Mouse (Mus musculus): ENCODE measurements at regions not wholly inside any gene's neighbourhood (a gene's known extent, or its start where the extent isn't known, plus 50 kb on each side); places are given as distances from the start of the nearest gene placed in this dataset.

DNA sequence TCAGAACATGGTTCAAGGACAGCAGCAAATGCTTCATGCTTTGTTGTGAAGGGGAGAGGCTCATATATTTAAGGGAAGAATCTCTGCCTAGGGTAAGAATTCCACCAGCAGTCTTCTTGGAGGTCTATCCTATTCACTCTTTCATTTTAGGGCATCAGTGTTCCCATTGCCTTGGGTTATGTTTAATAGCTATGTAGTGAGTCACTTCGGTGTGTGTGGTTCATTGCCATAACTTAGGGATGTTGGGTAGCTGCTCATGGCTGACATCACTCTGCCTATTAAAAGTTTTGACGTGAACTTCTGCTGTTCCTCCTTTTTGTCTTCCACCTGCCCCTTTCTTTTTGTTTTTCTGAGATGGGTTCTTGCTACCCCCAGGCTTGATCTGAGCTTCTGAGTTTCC, 192.9 kb downstream of the Osr1 start:
- DNase-seq (ENCODE audit: low read depth, low spot score): no peak
- H3K9ac ChIP-seq (ENCODE audit: insufficient read depth, low read depth, low read length, poor library complexity, severe bottlenecking): no peak overlapping the region
- in situ Hi-C loops (cut with MboI; ENCODE audit: low sequenced_read_pairs in 2 of 2, unreplicated experiment in 2 of 2): no loop called here
- no peak overlapping the region for H3K27ac ChIP-seq (ENCODE audit: insufficient read depth, low read depth, low read length, poor library complexity, severe bottlenecking)
- no peak for TF ChIP-seq CHD2 (IDR thresholded peaks at IDR 0.05; ENCODE audit: low read depth, low read length)
- TF ChIP-seq HCFC1 (IDR thresholded peaks at IDR 0.05; ENCODE audit: borderline replicate concordance, insufficient read depth, low read length): no peak
- TF ChIP-seq ZC3H11A (IDR thresholded peaks at IDR 0.05; ENCODE audit: borderline replicate concordance, low read depth, low read length): no peak
- TF ChIP-seq MAFK (IDR thresholded peaks at IDR 0.05; ENCODE audit: insufficient read depth, low read depth, low read length): no peak
- no peak for TF ChIP-seq ZNF384 (IDR thresholded peaks at IDR 0.05; ENCODE audit: low read depth, low read length)
- no peaks in the 10 kb centered on the region for H3K36me3 ChIP-seq (ENCODE audit: control insufficient read depth, insufficient read depth, low read length, poor library complexity, severe bottlenecking)
- no peak overlapping the region for H3K4me3 ChIP-seq (ENCODE audit: insufficient read depth in 1 of 2, low read depth in 1 of 2, low read length in 2 of 2, poor library complexity in 1 of 2, severe bottlenecking in 1 of 2)
- no peaks in the 10 kb centered on the region for H3K4me1 ChIP-seq (ENCODE audit: control insufficient read depth in 2 of 2, insufficient read depth in 2 of 2, low read length in 2 of 2, poor library complexity in 1 of 2)
- no peaks in the 10 kb centered on the region for H3K9me3 ChIP-seq (ENCODE audit: control insufficient read depth, insufficient read depth, low read depth, low read length)

DNA sequence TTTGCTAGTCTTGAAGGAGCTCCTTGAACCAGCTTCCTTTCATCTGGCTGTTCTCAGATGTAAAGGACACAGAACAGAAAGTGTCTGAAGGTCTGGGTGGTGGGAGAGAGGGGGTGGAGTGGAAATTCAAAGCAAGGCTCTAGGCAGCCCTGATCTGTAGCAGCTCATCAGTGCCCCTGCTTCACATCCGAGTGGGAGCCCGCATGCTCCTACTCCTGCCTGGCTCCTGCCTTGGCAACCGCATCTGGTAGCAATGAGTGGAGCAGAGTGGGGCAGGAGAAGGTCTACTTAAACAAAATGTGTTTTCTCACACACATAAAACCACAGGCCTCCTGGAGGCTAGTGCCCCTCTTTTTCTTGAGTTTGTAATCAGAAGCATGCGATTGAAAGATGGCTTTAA, 201.0 kb downstream of the Osr1 start:
- Histone ChIP-seq H3K36me3 (ENCODE audit: control insufficient read depth, insufficient read depth, low read length, poor library complexity, severe bottlenecking) (no peaks in the 10 kb centered on the region), H3K4me3 (ENCODE audit: insufficient read depth in 1 of 2, low read depth in 1 of 2, low read length in 2 of 2, poor library complexity in 1 of 2, severe bottlenecking in 1 of 2) (no peak overlapping the region), H3K27ac (ENCODE audit: insufficient read depth, low read depth, low read length, poor library complexity, severe bottlenecking) (no peak overlapping the region), H3K9me3 (ENCODE audit: control insufficient read depth, insufficient read depth, low read depth, low read length) (no peaks in the 10 kb centered on the region), H3K9ac (ENCODE audit: insufficient read depth, low read depth, low read length, poor library complexity, severe bottlenecking) (no peak overlapping the region), H3K4me1 (ENCODE audit: control insufficient read depth in 2 of 2, insufficient read depth in 2 of 2, low read length in 2 of 2, poor library complexity in 1 of 2) (no peaks in the 10 kb centered on the region)
- TF ChIP-seq ZC3H11A (IDR thresholded peaks at IDR 0.05; ENCODE audit: borderline replicate concordance, low read depth, low read length) (no peak), ZNF384 (IDR thresholded peaks at IDR 0.05; ENCODE audit: low read depth, low read length) (no peak), MAFK (IDR thresholded peaks at IDR 0.05; ENCODE audit: insufficient read depth, low read depth, low read length) (no peak), CHD2 (IDR thresholded peaks at IDR 0.05; ENCODE audit: low read depth, low read length) (no peak), HCFC1 (IDR thresholded peaks at IDR 0.05; ENCODE audit: borderline replicate concordance, insufficient read depth, low read length) (no peak)
- DNase-seq (ENCODE audit: low read depth, low spot score): no peak
- in situ Hi-C loops (cut with MboI; ENCODE audit: low sequenced_read_pairs in 2 of 2, unreplicated experiment in 2 of 2): no loop called here

DNA sequence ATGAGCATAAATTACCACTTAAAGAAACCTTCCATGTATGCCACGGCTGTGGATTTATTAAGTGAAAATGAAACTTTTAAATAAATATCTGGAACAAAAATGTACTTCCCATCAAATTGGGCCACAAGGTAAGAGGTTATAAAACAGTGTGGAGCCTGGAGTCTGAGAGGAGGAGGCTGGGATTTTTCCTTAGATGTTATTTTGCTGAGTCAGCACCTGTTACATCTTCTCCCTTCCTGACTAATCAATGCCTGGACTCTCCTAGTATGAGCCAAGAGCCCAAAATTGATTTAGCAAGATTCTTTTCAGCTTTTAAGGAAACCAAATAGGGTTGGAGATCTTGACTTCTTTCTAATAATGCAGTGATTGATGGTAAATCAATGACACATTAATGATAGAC, 203.0 kb downstream of the Osr1 start:
- DNase-seq (ENCODE audit: low read depth, low spot score): no peak
- Histone ChIP-seq H3K9me3 (ENCODE audit: control insufficient read depth, insufficient read depth, low read depth, low read length) (no peaks in the 10 kb centered on the region), H3K36me3 (ENCODE audit: control insufficient read depth, insufficient read depth, low read length, poor library complexity, severe bottlenecking) (no peaks in the 10 kb centered on the region), H3K9ac (ENCODE audit: insufficient read depth, low read depth, low read length, poor library complexity, severe bottlenecking) (no peak overlapping the region), H3K4me1 (ENCODE audit: control insufficient read depth in 2 of 2, insufficient read depth in 2 of 2, low read length in 2 of 2, poor library complexity in 1 of 2) (no peaks in the 10 kb centered on the region), H3K4me3 (ENCODE audit: insufficient read depth in 1 of 2, low read depth in 1 of 2, low read length in 2 of 2, poor library complexity in 1 of 2, severe bottlenecking in 1 of 2) (no peak overlapping the region), H3K27ac (ENCODE audit: insufficient read depth, low read depth, low read length, poor library complexity, severe bottlenecking) (no peak overlapping the region)
- in situ Hi-C loops (cut with MboI; ENCODE audit: low sequenced_read_pairs in 2 of 2, unreplicated experiment in 2 of 2): no loop called here
- no peak for TF ChIP-seq ZC3H11A (IDR thresholded peaks at IDR 0.05; ENCODE audit: borderline replicate concordance, low read depth, low read length)
- TF ChIP-seq MAFK (IDR thresholded peaks at IDR 0.05; ENCODE audit: insufficient read depth, low read depth, low read length): peak; percentile 97
- TF ChIP-seq ZNF384 (IDR thresholded peaks at IDR 0.05; ENCODE audit: low read depth, low read length): no peak
- TF ChIP-seq CHD2 (IDR thresholded peaks at IDR 0.05; ENCODE audit: low read depth, low read length): no peak
- no peak for TF ChIP-seq HCFC1 (IDR thresholded peaks at IDR 0.05; ENCODE audit: borderline replicate concordance, insufficient read depth, low read length)

DNA sequence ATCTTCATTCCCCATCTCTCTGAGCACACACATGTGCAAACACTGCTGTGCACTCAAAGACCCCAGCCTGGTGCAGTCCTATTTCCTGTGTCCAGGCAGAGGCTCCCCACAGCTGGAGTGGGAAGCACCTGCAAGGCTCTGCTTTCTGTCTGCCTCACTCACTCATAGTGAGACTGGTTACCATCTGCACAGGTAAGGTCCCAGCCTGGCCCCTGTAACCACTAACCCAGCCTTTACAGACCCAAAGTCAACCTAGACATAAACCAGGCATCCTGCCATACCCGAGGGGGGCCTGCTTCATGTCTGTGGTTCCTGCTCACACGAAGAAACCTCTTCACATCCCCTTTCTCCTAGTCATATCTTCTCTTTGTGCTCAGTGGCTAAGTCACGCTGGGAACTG, 232.4 kb downstream of the Osr1 start:
- in situ Hi-C loops (cut with MboI; ENCODE audit: low sequenced_read_pairs in 2 of 2, unreplicated experiment in 2 of 2): no loop called here
- H3K9ac ChIP-seq (ENCODE audit: insufficient read depth, low read depth, low read length, poor library complexity, severe bottlenecking): no peak overlapping the region
- H3K9me3 ChIP-seq (ENCODE audit: control insufficient read depth, insufficient read depth, low read depth, low read length): no peaks in the 10 kb centered on the region
- DNase-seq (ENCODE audit: low read depth, low spot score): no peak
- TF ChIP-seq ZNF384 (IDR thresholded peaks at IDR 0.05; ENCODE audit: low read depth, low read length) (no peak), ZC3H11A (IDR thresholded peaks at IDR 0.05; ENCODE audit: borderline replicate concordance, low read depth, low read length) (no peak), HCFC1 (IDR thresholded peaks at IDR 0.05; ENCODE audit: borderline replicate concordance, insufficient read depth, low read length) (no peak), CHD2 (IDR thresholded peaks at IDR 0.05; ENCODE audit: low read depth, low read length) (no peak), MAFK (IDR thresholded peaks at IDR 0.05; ENCODE audit: insufficient read depth, low read depth, low read length) (no peak)
- no peaks in the 10 kb centered on the region for H3K36me3 ChIP-seq (ENCODE audit: control insufficient read depth, insufficient read depth, low read length, poor library complexity, severe bottlenecking)
- H3K4me3 ChIP-seq (ENCODE audit: insufficient read depth in 1 of 2, low read depth in 1 of 2, low read length in 2 of 2, poor library complexity in 1 of 2, severe bottlenecking in 1 of 2): no peak overlapping the region
- H3K4me1 ChIP-seq (ENCODE audit: control insufficient read depth in 2 of 2, insufficient read depth in 2 of 2, low read length in 2 of 2, poor library complexity in 1 of 2): no peaks in the 10 kb centered on the region
- H3K27ac ChIP-seq (ENCODE audit: insufficient read depth, low read depth, low read length, poor library complexity, severe bottlenecking): no peak overlapping the region

DNA sequence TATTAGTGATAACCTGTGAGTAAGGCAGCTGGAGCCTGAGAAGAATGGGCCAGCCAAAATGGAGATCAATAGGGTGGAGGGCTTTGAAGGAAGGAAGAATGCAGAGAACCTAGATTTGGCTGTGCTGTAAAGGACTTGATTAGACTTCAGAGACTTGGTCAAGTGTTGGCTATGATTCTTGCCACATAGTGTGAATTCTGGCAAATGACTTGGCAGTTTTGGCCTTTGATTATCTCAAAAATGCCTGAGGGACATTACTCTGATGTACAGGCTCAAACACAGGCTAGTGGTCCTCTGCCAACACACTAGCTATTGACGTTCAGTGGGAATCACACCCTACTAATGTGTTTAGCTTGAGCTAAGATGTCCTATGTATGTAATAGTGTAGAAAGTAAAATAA, 237.5 kb downstream of the Osr1 start:
- H3K4me3 ChIP-seq (ENCODE audit: insufficient read depth in 1 of 2, low read depth in 1 of 2, low read length in 2 of 2, poor library complexity in 1 of 2, severe bottlenecking in 1 of 2): no peak overlapping the region
- H3K9ac ChIP-seq (ENCODE audit: insufficient read depth, low read depth, low read length, poor library complexity, severe bottlenecking): no peak overlapping the region
- no peaks in the 10 kb centered on the region for H3K4me1 ChIP-seq (ENCODE audit: control insufficient read depth in 2 of 2, insufficient read depth in 2 of 2, low read length in 2 of 2, poor library complexity in 1 of 2)
- no peaks in the 10 kb centered on the region for H3K9me3 ChIP-seq (ENCODE audit: control insufficient read depth, insufficient read depth, low read depth, low read length)
- no peaks in the 10 kb centered on the region for H3K36me3 ChIP-seq (ENCODE audit: control insufficient read depth, insufficient read depth, low read length, poor library complexity, severe bottlenecking)
- H3K27ac ChIP-seq (ENCODE audit: insufficient read depth, low read depth, low read length, poor library complexity, severe bottlenecking): no peak overlapping the region
- DNase-seq (ENCODE audit: low read depth, low spot score): no peak
- in situ Hi-C loops (cut with MboI; ENCODE audit: low sequenced_read_pairs in 2 of 2, unreplicated experiment in 2 of 2): no loop called here
- no peak for TF ChIP-seq CHD2 (IDR thresholded peaks at IDR 0.05; ENCODE audit: low read depth, low read length)
- TF ChIP-seq ZC3H11A (IDR thresholded peaks at IDR 0.05; ENCODE audit: borderline replicate concordance, low read depth, low read length): no peak
- no peak for TF ChIP-seq HCFC1 (IDR thresholded peaks at IDR 0.05; ENCODE audit: borderline replicate concordance, insufficient read depth, low read length)
- no peak for TF ChIP-seq ZNF384 (IDR thresholded peaks at IDR 0.05; ENCODE audit: low read depth, low read length)
- no peak for TF ChIP-seq MAFK (IDR thresholded peaks at IDR 0.05; ENCODE audit: insufficient read depth, low read depth, low read length)

Measured in ES-E14 (cell line).